Mouse (Mus musculus) mesoderm, embryonic 11.5 days (tissue): ENCODE data around the gene Lrp1.

ENCODE experiments used
- DNase-seq: peaks from one replicate; pipeline ENCODE4 v3.0.0-alpha.2; 2012; ENCODE audit warnings: low read depth, low spot score

The Lrp1 gene

GRCm38 (mm10) chr10:127652906-127653638 lies 32.1 kb upstream of the Lrp1 start:
- no peak for DNase-seq

GRCm38 (mm10) chr10:127645791-127646190 lies 24.8 kb upstream of the Lrp1 start:
- DNase-seq, result no peak

- no peak for DNase-seq
Observed at GRCm38 (mm10) chr10:127643553-127644238, 22.7 kb upstream of the Lrp1 start.

- no peak for DNase-seq
Observed at GRCm38 (mm10) chr10:127642772-127643552, 22.0 kb upstream of the Lrp1 start, which contains the start of gene Stat6. TSS of gene Stat6 (plus strand) at chr10:127642986.

DNA sequence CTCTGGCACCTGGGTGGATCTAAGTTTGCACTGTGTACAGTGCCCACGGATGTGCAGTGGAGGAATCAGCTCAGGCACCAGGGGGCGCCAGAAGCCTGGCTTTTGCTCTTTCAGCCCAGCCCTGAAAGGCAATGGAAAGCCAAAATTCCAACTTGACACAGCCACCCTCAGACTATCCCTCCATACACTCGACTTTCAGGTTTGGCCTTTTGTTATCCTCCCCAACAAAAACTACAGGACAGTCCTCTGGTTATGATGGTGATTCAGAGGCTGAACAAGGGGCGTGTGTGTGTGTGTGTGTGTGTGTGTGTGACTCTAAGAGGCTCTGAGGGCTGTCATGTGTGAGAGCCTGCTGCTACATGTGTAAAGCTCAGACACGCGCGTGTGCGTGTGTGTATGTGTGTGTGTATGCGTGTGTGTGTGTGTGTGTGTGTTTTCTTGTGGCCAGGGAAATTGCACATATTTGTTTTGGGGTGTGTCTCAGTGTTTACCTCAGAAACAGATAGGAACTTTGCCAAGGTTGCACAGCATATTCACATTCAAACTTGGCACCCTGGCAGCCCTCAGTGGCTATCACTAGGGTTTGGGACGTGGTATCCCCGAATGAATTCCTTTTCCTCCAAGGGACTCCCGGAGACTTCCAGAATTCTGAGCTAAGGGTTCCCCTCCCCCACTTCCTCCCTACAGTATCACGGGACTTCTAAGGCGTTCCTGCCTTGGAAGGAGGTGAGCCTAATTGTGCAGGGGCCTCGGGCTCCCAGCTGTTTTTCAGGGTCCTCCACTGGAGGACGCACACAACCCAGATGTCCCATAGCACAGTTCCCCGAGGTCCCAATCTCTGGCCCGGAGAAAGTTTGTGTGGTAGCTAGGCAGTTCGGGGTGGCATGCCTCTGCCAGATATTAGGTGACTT lies 21.2 kb upstream of the Lrp1 start:
- peak; percentile 83 for DNase-seq

- DNase-seq, result no peak
Observed at GRCm38 (mm10) chr10:127640421-127640820, 19.5 kb upstream of the Lrp1 start.

GRCm38 (mm10) chr10:127632668-127633271 lies 11.8 kb upstream of the Lrp1 start:
- DNase-seq, result no peak

- DNase-seq, result no peak
Observed at GRCm38 (mm10) chr10:127631261-127632214, 10.6 kb upstream of the Lrp1 start.

GRCm38 (mm10) chr10:127626433-127626832 lies 5.5 kb upstream of the Lrp1 start:
- DNase-seq, result no peak

- no peak for DNase-seq
Observed at GRCm38 (mm10) chr10:127623439-127624216, 2.7 kb upstream of the Lrp1 start.

DNA sequence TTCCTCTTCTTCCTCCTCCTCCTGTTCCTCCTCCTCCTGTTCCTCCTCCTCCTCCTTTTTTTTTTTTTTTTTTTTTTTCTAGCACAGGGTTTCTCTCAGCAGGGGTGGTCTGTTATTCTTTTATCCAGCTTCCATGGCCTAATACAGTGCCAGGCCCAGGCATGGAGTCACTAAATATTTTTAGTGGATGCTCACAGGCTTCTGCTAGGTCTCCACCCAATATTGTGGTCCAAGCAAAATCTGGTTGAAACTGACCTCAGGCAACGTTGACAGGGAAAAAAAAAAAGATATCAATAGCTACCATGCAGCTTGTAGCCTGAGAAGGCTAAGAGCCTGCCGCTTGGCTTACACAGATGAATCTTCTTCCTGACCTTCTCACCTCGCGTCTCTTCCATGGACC lies 1.7 kb upstream of the Lrp1 start:
- DNase-seq, result no peak

DNA sequence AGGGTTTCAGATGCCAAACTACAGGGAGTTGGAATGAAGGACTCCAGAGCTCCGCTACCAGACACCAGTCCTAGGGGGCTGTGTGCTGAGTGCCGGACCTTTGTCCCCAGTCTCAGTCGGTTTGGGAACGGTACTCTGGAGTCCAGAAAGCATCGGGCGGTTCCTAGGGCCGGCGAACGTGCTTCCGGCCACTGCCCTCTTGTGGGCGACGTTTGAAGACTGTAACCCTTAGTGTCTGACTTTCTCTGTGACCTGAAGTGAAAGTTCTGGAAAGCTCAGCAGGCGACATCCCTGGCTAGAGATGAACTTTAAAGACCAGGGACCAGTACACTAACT lies 1.1 kb upstream of the Lrp1 start:
- DNase-seq, result no peak

- peak; percentile 92 for DNase-seq
Observed at GRCm38 (mm10) chr10:127621191-127622056, 476 bp upstream of the Lrp1 start.

DNA sequence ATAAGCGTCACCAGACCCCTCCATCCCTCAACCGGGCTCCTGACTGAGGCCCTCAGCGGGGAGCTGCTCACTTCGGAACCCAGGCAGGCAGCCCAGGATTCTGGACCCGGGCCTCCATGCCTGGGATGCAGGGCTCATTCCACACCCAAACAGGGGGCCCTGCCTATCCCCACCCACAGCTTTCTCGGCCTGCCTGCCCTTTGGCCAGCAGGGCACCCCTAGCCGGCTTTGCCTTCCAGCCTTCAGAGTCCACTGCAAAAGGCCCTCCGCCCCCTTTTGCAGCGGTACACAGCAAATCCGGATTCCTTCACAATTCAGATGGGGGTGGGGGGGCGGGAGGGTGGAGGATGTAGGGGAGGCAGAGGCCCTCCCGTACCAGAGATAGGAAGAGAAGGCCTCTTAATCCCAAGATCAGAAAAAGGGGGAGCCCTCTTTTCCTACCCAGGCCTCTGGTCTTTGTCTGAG lies 975 bp downstream of the Lrp1 start:
- DNase-seq, result no peak

DNA sequence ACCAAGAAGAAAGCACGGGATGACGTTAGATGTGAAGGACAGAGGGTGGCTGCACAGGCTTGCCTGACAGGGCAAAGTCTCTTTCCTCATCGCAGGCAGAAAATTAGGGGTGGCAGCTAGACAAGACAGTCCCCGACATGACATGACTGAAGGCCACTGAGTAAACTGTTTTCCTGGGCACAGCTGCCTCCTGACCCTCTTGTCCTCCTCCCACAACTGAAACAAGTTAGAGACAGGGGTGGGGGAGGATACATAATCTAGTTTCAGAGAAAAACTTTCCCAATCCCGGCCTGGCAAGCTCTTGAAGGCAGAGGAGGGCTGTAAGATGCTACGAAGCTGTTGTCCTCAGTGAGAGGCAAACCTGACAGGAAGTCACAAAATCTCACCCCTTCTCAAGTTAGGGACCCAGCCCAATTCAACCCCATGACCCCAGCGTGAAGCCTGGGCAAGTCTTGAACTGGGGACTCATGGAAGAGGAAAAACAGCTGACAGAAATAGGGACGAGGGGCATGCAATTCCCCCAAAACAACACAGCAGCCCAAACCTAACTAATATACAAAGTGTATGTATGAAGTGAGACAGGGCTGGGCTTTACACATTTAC lies 1.7 kb downstream of the Lrp1 start:
- no peak for DNase-seq

- no peak for DNase-seq
Observed at GRCm38 (mm10) chr10:127618173-127618572, 2.8 kb downstream of the Lrp1 start.

GRCm38 (mm10) chr10:127617294-127617693 lies 3.7 kb downstream of the Lrp1 start:
- DNase-seq, result no peak

- peak; percentile 55 for DNase-seq
Observed at GRCm38 (mm10) chr10:127616261-127616679, 4.7 kb downstream of the Lrp1 start.
